Mouse (Mus musculus) brain, adult 2 months (tissue): ENCODE measurements around the gene Olfr417.
"Not testable (repeated sequence)": the region's sequence is repeated elsewhere in the genome, so short reads cannot be mapped to it uniquely, and the experiment has no call there.

Experiments used
- DNase-seq: peaks from one replicate; pipeline ENCODE4 v3.0.0; 2011; ENCODE audit warnings: low read depth, low spot score

Olfr417 gene

GRCm38 (mm10) chr1:174364882-174365451 is at the start of gene Olfr417:
TSS of gene Olfr417 (plus strand) at chr1:174365122.
- DNase-seq, result no peak

DNA sequence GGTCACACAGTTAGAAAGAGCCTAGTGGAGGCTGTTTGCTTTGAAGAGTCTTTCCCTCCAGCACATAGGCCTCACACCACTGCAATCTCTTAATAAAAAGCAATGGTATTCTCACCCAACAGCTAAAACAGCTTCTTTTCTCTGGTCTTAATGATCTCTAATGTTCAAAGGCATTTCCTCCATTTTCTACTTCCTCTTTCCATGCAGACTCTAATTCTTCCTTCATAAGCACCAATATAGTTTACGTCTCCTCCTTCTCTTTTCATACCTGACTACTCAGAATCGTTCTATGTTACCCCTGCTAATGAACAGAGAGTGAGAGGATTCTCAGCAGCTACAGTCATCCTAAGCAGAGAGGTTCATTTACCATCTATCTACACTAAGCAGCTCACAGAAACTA is 47.6 kb upstream of the Olfr417 start:
- DNase-seq, result no peak

DNA sequence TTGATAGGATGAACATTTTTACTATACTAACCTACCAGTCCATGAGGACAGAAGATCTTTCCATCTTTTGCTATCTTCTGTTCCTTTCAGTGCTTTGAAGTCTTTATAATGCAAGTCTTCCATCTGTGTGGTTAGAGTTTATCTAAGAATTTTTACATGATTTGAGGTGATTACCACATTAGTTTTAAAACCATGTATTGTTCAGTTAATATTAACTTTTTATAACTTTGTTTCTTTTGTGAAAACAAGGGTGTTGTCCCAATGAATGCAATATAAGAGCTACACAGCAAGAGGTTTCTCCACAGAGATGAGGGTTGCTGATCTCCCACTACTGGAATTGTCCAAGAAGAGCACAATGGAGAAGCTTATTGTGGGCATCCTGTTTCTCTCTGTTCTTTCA is 34.7 kb upstream of the Olfr417 start, which contains the start of gene Mptx1:
TSS of gene Mptx1 (plus strand) at position 301 of the 400 bp plus-strand sequence.
- DNase-seq, result no peak

DNA sequence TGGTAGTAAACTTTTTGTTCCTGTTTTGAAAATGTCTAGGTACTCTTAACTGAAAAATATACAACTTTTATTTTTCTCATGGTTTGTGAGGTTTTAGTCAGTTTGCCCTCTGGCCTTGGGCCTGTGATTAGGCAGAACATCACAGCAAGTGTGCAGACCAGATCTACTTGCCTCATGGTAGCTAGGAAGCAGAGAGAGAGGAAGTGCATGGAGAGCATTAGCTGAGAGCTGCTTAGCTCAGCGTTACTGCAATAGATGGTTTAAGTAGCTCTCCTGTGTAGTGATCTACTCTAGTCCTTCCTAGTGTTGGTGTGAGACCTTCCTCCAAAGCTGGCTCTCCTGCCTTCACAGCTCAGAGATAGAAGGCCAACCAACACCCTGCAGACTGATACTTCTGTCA is 11.3 kb upstream of the Olfr417 start:
- not testable (repeated sequence) for DNase-seq

DNA sequence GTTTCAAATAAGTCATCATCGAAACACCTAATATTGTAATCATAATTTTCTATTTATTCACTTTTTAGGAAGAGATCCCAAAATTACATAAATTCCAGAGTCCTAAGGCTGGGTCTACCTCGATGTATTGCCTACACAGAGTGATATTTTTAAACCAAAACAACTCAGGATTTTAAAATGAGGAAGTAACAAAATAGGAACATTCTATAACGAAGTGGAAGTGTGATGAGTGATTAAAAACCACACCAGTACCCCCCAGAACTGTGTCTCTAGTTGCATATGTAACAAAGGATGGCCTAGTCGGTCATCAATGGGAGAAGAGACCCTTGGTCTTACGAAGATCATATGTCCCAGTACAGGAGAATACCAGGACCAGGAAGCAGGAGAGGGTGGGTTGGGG is 10.3 kb upstream of the Olfr417 start:
- no peak for DNase-seq

DNA sequence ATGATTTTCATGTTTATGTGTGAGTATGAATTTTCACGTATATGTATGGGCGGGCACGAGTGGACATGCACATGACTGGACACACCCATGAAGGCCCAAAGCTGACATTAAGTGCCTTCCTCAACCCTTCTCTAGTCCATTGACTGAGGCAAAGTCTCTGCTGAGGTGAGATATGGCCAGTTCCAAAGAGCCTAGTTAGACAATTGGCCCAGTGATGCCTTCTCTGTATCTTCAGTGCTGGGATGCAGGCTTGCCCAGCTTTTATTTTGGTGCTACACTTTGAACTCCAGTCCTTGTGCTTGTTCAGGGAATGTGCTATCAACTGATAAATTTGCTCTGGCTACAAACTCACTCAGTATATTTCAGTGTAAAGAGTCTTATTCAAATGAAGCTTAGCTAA is 8.9 kb downstream of the Olfr417 start:
- DNase-seq, result no peak

DNA sequence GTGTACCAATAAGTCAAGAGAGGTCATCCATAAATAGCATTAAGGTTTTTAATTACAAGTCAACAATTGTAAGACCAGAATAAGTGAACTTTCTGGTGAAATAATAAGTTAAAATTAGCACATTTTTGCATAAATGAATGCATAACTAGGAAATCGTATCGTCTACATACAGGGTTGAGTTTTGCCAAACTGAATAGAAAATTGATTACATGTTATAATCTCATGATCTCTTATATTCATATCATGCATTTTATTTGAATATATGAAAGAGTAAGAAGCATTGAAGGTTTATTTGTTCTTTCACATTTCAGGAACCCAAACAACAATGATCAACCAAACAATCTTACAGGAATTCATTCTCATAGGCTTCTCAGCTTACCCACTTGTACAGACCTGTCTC is 25.8 kb downstream of the Olfr417 start, which contains the start of gene Olfr248:
TSS of gene Olfr248 (plus strand) at position 301 of the 400 bp plus-strand sequence.
- DNase-seq, result no peak

- DNase-seq, result no peak
These were observed 58.0 kb downstream of the Olfr417 start for GRCm38 (mm10) chr1:174422959-174423358.

- DNase-seq, result no peak
These were observed 58.8 kb downstream of the Olfr417 start, which contains the start of gene Olfr414 for GRCm38 (mm10) chr1:174423764-174424163. TSS of gene Olfr414 (plus strand) at chr1:174424064.
